Comparison of ENCODE assay signal across 1 mouse cellular context in genomic region chr12:111267673-111268325, GRCm38 (mm10).
TF ChIP-seq lines count a peak whose summit lies in the region.

No protein-coding gene starts in this region.

TF ChIP-seq in MEL, 35 proteins besides CTCF, POLR2A, EP300 and RAD21:
- TF ChIP-seq ZKSCAN1 (IDR thresholded peaks at IDR 0.05; ENCODE audit: low read depth, low read length), result no peak
- TF ChIP-seq CHD2 (IDR thresholded peaks at IDR 0.05; ENCODE audit: low read length), result no peak
- no peak for TF ChIP-seq TAL1 (IDR thresholded peaks at IDR 0.05; ENCODE audit: low read length)
- TF ChIP-seq BHLHE40 (IDR thresholded peaks at IDR 0.05; ENCODE audit: borderline replicate concordance, low read depth, low read length), result no peak
- TF ChIP-seq NELFE (IDR thresholded peaks at IDR 0.05; ENCODE audit: low read depth, low read length), result no peak
- TF ChIP-seq UBTF (IDR thresholded peaks at IDR 0.05; ENCODE audit: borderline replicate concordance, insufficient read depth, low read depth, low read length), result no peak
- no peak for TF ChIP-seq SMC3 (IDR thresholded peaks at IDR 0.05; ENCODE audit: low read depth, low read length)
- no peak for TF ChIP-seq ZC3H11A (IDR thresholded peaks at IDR 0.05; ENCODE audit: low read depth, low read length)
- TF ChIP-seq MXI1 (IDR thresholded peaks at IDR 0.05; ENCODE audit: low read depth, low read length), result no peak
- TF ChIP-seq NRF1 (IDR thresholded peaks at IDR 0.05; ENCODE audit: insufficient read depth, low read depth, low read length, poor library complexity, severe bottlenecking), result no peak
- TF ChIP-seq MAFK (IDR thresholded peaks at IDR 0.05; ENCODE audit: borderline replicate concordance, low read depth, low read length), result no peak
- TF ChIP-seq POLR2AphosphoS2 (IDR thresholded peaks at IDR 0.05; ENCODE audit: low read length), result no peak; the same call in none of the 2 replicates
